Mouse (Mus musculus) olfactory bulb, adult 2 months (tissue): Measurements from ENCODE around the gene Fbxl14.

Experiments used
- CTCF ChIP-seq: fragments of 200-500 bp; IDR thresholded peaks from 2 replicates; pipeline ENCODE4 v1.5.1; 2012; ENCODE audit warnings: low read depth, mild to moderate bottlenecking, low read length, moderate library complexity; ENCODE audit not compliant: insufficient read depth
- POLR2A ChIP-seq: fragments of 200-500 bp; IDR thresholded peaks from 2 replicates; pipeline ENCODE4 v1.6.1; 2012; ENCODE audit warnings: mild to moderate bottlenecking, low read depth, low read length, moderate library complexity; ENCODE audit not compliant: insufficient read depth

- TF ChIP-seq POLR2A (no peak), CTCF (no peak)
These were observed 13.2 kb downstream of the Fbxl14 start for GRCm38 (mm10) chr6:119492630-119493014.
